Mouse (Mus musculus): ENCODE data around the gene Rhox4f.
"Not testable (repeated sequence)": the region's sequence is repeated elsewhere in the genome, so short reads cannot be mapped to it uniquely, and the experiment has no call there.

Gene Rhox4f

DNA sequence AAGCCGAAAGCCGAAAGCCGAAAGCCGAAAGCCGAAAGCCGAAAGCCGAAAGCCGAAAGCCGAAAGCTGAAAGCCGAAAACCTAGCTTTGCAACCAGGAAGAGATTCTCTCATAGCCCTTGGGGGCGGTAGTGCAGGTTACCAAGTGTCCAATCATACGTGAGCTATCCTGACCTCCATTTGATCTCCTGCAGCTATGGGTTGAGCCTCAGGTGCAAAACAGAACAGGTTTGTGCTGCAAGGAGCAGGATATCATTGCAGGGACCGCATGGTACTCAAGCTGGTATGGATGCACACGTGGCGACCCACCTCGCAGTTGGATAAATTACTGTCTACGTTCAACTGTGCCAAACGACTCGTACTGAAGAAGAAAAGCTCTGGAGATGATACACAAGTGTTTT lies at the start of gene Rhox4f:
Rhox4f (minus strand) TSS at position 101 of the 400 bp plus-strand sequence.
- not testable (repeated sequence) for DNase-seq (ENCODE audit: low read depth)

DNA sequence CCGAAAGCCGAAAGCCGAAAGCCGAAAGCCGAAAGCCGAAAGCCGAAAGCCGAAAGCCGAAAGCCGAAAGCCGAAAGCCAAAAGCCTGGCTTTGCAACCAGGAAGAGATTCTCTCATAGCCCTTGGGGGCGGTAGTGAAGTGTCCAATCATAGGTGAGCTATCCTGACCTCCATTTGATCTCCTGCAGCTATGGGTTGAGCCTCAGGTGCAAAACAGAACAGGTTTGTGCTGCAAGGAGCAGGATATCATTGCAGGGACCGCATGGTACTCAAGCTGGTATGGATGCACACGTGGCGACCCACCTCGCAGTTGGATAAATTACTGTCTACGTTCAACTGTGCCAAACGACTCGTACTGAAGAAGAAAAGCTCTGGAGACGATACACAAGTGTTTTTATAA lies 43.7 kb upstream of the Rhox4f start, which contains the start of gene Rhox4g:
Rhox4g (minus strand) TSS at position 101 of the 400 bp plus-strand sequence.
- DNase-seq (ENCODE audit: low read depth) = not testable (repeated sequence)

DNA sequence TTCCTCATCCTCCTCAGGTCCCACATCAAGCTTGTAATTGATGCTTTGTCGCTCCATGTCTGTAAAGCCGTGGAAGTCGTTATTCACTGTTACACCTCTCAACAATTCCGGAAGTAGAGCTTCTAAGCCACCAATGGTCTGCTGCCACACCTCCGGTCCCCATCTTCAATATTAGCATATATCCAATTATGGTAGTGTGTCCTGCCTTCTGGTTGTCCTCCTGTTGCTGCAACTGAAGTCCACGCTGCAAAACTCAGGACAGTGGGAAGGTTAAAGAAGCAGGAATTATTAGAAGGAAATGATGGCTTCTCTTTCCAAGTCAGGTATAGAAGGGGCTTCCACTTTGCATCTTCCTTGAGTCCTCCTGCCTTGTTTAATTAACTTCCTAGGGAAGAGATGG lies 35.9 kb upstream of the Rhox4f start, which contains the start of gene Rhox2g:
Rhox2g (minus strand) TSS at position 101 of the 400 bp plus-strand sequence.
- DNase-seq (ENCODE audit: low read depth) = not testable (repeated sequence)

- DNase-seq (ENCODE audit: low read depth) = not testable (repeated sequence)
Measured at GRCm38 (mm10) chrX:37628512-37628911, 21.0 kb upstream of the Rhox4f start, which contains the start of gene Rhox3g. Rhox3g (minus strand) TSS chrX:37628612.

GRCm38 (mm10) chrX:37580692-37581091 lies 26.8 kb downstream of the Rhox4f start, which contains the start of gene Rhox3f:
Rhox3f (plus strand) TSS chrX:37580992.
- not testable (repeated sequence) for DNase-seq (ENCODE audit: low read depth)

DNA sequence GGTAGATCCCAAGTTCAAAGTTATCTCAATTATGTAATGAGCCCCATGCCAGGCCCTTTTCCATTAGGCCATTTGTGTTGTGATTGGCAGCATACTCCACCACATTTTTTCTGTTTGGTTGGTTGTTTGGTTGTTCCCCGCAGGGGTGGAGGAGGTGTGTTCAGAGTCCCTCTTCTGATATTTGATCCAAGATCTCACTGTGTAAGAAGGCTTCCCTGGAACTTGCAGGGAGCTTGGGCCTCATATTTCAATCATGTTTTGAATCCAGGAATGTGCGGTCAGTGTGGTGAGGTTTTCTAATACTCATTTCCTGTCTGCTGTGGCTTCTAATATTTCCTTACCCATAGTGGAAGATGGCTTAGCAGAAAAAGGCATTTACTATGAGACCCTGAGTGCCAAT lies 34.9 kb downstream of the Rhox4f start:
- not testable (repeated sequence) for DNase-seq (ENCODE audit: low read depth)

- not testable (repeated sequence) for DNase-seq (ENCODE audit: low read depth)
Measured at GRCm38 (mm10) chrX:37571105-37571504, 36.4 kb downstream of the Rhox4f start, which contains the start of gene Rhox2f. Rhox2f (plus strand) TSS chrX:37571405.

GRCm38 (mm10) chrX:37557112-37557511 lies 50.4 kb downstream of the Rhox4f start, which contains the start of gene Rhox4e:
Rhox4e (plus strand) TSS chrX:37557412.
- not testable (repeated sequence) for DNase-seq (ENCODE audit: low read depth)
